Mouse (Mus musculus) bone marrow macrophage, adult 2 months (primary cell): ENCODE results near the gene Exoc4.

Experiments
- CTCF ChIP-seq: IDR thresholded peaks from 2 replicates; pipeline ENCODE4 v1.5.1; 2012; ENCODE audit warnings: low read depth, mild to moderate bottlenecking, low read length, moderate library complexity
- POLR2A ChIP-seq: IDR thresholded peaks from 2 replicates; pipeline ENCODE4 v1.6.1; 2012; ENCODE audit warnings: mild to moderate bottlenecking, low read depth, low read length, borderline replicate concordance

DNA sequence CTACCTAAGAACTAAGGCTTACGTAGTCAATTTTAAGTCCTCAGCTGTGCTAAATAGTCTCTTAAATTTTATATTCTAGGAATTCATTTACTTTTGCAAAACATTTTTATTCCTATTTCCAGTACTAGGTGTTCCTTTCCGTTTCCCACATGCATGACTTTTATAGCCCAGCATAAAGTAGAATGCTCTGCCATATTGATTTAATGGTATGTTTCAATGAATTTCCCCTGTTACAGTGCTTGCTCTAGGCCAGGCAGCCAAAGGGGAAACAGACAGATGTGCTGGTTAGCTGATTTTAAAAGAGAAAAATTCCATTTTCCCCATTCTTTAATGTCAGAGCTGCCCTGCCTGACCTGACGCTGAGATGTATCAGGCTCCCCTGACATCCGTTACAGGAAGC is 359.6 kb downstream of the Exoc4 start:
- TF ChIP-seq POLR2A: no peak
- TF ChIP-seq CTCF: no peak
